21 mouse cellular contexts compared by ENCODE assay signal in genomic region chr2:144295145-144295735, GRCm38 (mm10). TPM values are rescaled to one million over a fixed set of nuclear protein-coding genes. Genes with fewer than 3 reads are reported as not detected.
DNase-seq lines count a peak whose midpoint lies in the region; ATAC-seq and TF ChIP-seq lines count a peak whose summit lies in the region.
"Had no signal": no experiment of that assay in that cellular context is flagged by ENCODE, and none has a peak within 500 bp of the region (broad histone marks: within the 10 kb centered on the region; RNA-seq: fewer than 3 reads in every experiment).

No protein-coding gene starts in this region.

- intact Hi-C loops in left cerebral cortex, postnatal 4 days (cut with DNase I): no loop called here

- H3K36me3 ChIP-seq in intestine, embryonic 16.5 days (ENCODE audit: control insufficient read depth, insufficient read depth, low read length): no peaks in the 10 kb centered on the region
- H3K36me3 ChIP-seq in stomach, embryonic 16.5 days (ENCODE audit: control insufficient read depth, insufficient read depth, low read length): no peaks in the 10 kb centered on the region
- H3K36me3 ChIP-seq: forebrain, embryonic 15.5 days; limb, embryonic 15.5 days had no signal

- no peak for TF ChIP-seq CTCF in lung, adult 2 months (IDR thresholded peaks at IDR 0.05; ENCODE audit: insufficient read depth, low read length)

- WGBS in lung, adult 2 months: 55% methylated on average over 9 of the region's 9 CpGs
- 54% methylated on average over 9 of the region's 9 CpGs for WGBS in intestine, embryonic 16.5 days
- WGBS in stomach, embryonic 16.5 days: 49% methylated on average over 9 of the region's 9 CpGs

- no peak overlapping the region for H3K4me3 ChIP-seq in lung, adult 2 months (replicated peaks; ENCODE audit: extremely low read depth, low read depth, low read length)
- no peak overlapping the region for H3K4me3 ChIP-seq in intestine, embryonic 16.5 days (ENCODE audit: low read length)
- no peak overlapping the region for H3K4me3 ChIP-seq in stomach, embryonic 16.5 days (replicated peaks; ENCODE audit: low read length)
- H3K4me3 ChIP-seq: forebrain, embryonic 15.5 days; heart, adult 2 months; limb, embryonic 15.5 days had no signal

- no peaks in the 10 kb centered on the region for H3K27me3 ChIP-seq in intestine, embryonic 16.5 days (replicated peaks; ENCODE audit: control insufficient read depth, insufficient read depth, low read length)
- no peaks in the 10 kb centered on the region for H3K27me3 ChIP-seq in stomach, embryonic 16.5 days (ENCODE audit: control insufficient read depth, insufficient read depth, low read length)
- H3K27me3 ChIP-seq: CH12.LX; forebrain, embryonic 15.5 days; limb, embryonic 15.5 days; Patski had no signal

- TF ChIP-seq POLR2A in lung, adult 2 months (IDR thresholded peaks at IDR 0.05; ENCODE audit: borderline replicate concordance, extremely low read depth, low read depth, low read length): no peak

- peak; percentile 71 for ATAC-seq in intestine, embryonic 16.5 days
- ATAC-seq in stomach, embryonic 16.5 days (ENCODE audit: insufficient read depth, low FRiP score): peak; percentile 46
- ATAC-seq: forebrain, embryonic 15.5 days; Patski had no signal

- no peaks in the 10 kb centered on the region; the same call in 1 of the 2 replicates for H3K4me1 ChIP-seq in lung, adult 2 months (ENCODE audit: control insufficient read depth, insufficient read depth, low read length)
- H3K4me1 ChIP-seq in intestine, embryonic 16.5 days (ENCODE audit: control insufficient read depth, insufficient read depth, low read length): no peaks in the 10 kb centered on the region
- H3K4me1 ChIP-seq in stomach, embryonic 16.5 days (ENCODE audit: control insufficient read depth, insufficient read depth, low read length): 0 out of 2 replicates have a peak, but pooled peaks cover 5% of the 10 kb centered on the region
- H3K4me1 ChIP-seq: forebrain, embryonic 15.5 days; limb, embryonic 15.5 days had no signal

- H3K9me3 ChIP-seq in intestine, embryonic 16.5 days (ENCODE audit: control insufficient read depth, low read length): no peaks in the 10 kb centered on the region
- H3K9me3 ChIP-seq in stomach, embryonic 16.5 days (replicated peaks; ENCODE audit: control insufficient read depth, low read length): no peaks in the 10 kb centered on the region
- H3K9me3 ChIP-seq: forebrain, embryonic 15.5 days; limb, embryonic 15.5 days had no signal

- H3K4me2 ChIP-seq in intestine, embryonic 16.5 days (ENCODE audit: low read depth, low read length): no peak overlapping the region
- H3K4me2 ChIP-seq in stomach, embryonic 16.5 days (ENCODE audit: low read depth, low read length): no peak overlapping the region
- H3K4me2 ChIP-seq: forebrain, embryonic 15.5 days; limb, embryonic 15.5 days had no signal

- no peak overlapping the region for H3K9ac ChIP-seq in intestine, embryonic 16.5 days (ENCODE audit: low read depth, low read length)
- no peak overlapping the region for H3K9ac ChIP-seq in stomach, embryonic 16.5 days (ENCODE audit: low read length)
- H3K9ac ChIP-seq: forebrain, embryonic 15.5 days; limb, embryonic 15.5 days had no signal

- DNase-seq in adrenal gland, adult 2 months: peak; percentile 20
- no peak for DNase-seq in adrenal gland, postnatal 10 days
- DNase-seq in lung, adult 18-20 months: peak; percentile 24 to 40
- DNase-seq in lung, adult 2 months: no peak
- no peak for DNase-seq in gastrocnemius, adult 8-10 months (ENCODE audit: low spot score in 2 of 2)
- no peak for DNase-seq in left cerebral cortex, postnatal 4 days
- DNase-seq: adrenal gland, adult 8-10 months; cerebellum, adult 9-10 months; heart, postnatal 36 days; kidney, postnatal 14 days; layer of hippocampus, adult 9-11 months; thymus, postnatal 25 days had no signal

- H3K27ac ChIP-seq in intestine, embryonic 16.5 days (ENCODE audit: low read length): peak overlapping the region; percentile 51
- H3K27ac ChIP-seq in stomach, embryonic 16.5 days (ENCODE audit: low read length): peak overlapping the region; percentile 46
- H3K27ac ChIP-seq: forebrain, embryonic 15.5 days; heart, adult 2 months; limb, embryonic 15.5 days had no signal

RNA-seq across cellular contexts. Expression of gene Snx5, which starts 24.5 kb away (rescaled TPM):
- total RNA-seq in adrenal gland, adult 2 months (2021): 100 to 1,000 TPM in 1 of 2 experiments, 10 to 100 TPM in 1; 87.4 to 105 TPM
- polyA plus RNA-seq in adrenal gland, adult 2 months (2012; rRNA removed): 34.9 and 35.1 TPM in 2 replicates
- 10 to 100 TPM; 93.5 to 97.0 TPM for total RNA-seq in adrenal gland, postnatal 10 days (2021)
- polyA plus RNA-seq in lung, adult 2 months (2012; rRNA removed): 29.7 and 34.7 TPM in 2 replicates
- polyA plus RNA-seq in intestine, embryonic 16.5 days (2015; fragmentation: Nextera tagmentation; extraction: Ambion mirVana): 147 and 149 TPM in 2 replicates
- polyA plus RNA-seq in stomach, embryonic 16.5 days (2015; fragmentation: Nextera tagmentation; extraction: Ambion mirVana): 106 and 109 TPM in 2 replicates
- 10 to 100 TPM; 57.8 to 66.5 (median 58.9) TPM for total RNA-seq in gastrocnemius, adult 8-10 months (2022)
- 10 to 100 TPM; 60.5 to 65.0 TPM for total RNA-seq in left cerebral cortex, postnatal 4 days (2021)

RNA-seq across cellular contexts. Expression of gene Mgme1, which starts 24.8 kb away (rescaled TPM):
- 10 to 100 TPM; 22.3 to 22.7 TPM for total RNA-seq in adrenal gland, adult 2 months (2021)
- 4.4 and 4.6 TPM in 2 replicates for polyA plus RNA-seq in adrenal gland, adult 2 months (2012; rRNA removed)
- total RNA-seq in adrenal gland, postnatal 10 days (2021): 10 to 100 TPM; 14.7 to 17.7 TPM
- 2.6 and 3.9 TPM in 2 replicates for polyA plus RNA-seq in lung, adult 2 months (2012; rRNA removed)
- 22.8 and 23.9 TPM in 2 replicates for polyA plus RNA-seq in intestine, embryonic 16.5 days (2015; fragmentation: Nextera tagmentation; extraction: Ambion mirVana)
- 18.3 and 20.0 TPM in 2 replicates for polyA plus RNA-seq in stomach, embryonic 16.5 days (2015; fragmentation: Nextera tagmentation; extraction: Ambion mirVana)
- 10 to 100 TPM; 11.8 to 13.8 (median 13.1) TPM for total RNA-seq in gastrocnemius, adult 8-10 months (2022)
- total RNA-seq in left cerebral cortex, postnatal 4 days (2021): 1 to 10 TPM; 3.9 to 4.8 TPM

RNA-seq across cellular contexts. Expression of gene Ovol2, which starts 36.7 kb away (rescaled TPM):
- not detected for total RNA-seq in adrenal gland, adult 2 months (2021)
- not detected in 2 replicates for polyA plus RNA-seq in adrenal gland, adult 2 months (2012; rRNA removed)
- total RNA-seq in adrenal gland, postnatal 10 days (2021): not detected
- 6.7 and 7.4 TPM in 2 replicates for polyA plus RNA-seq in lung, adult 2 months (2012; rRNA removed)
- polyA plus RNA-seq in intestine, embryonic 16.5 days (2015; fragmentation: Nextera tagmentation; extraction: Ambion mirVana): 1.2 TPM in 2 replicates
- polyA plus RNA-seq in stomach, embryonic 16.5 days (2015; fragmentation: Nextera tagmentation; extraction: Ambion mirVana): 3.2 and 3.5 TPM in 2 replicates
- total RNA-seq in gastrocnemius, adult 8-10 months (2022): not detected
- total RNA-seq in left cerebral cortex, postnatal 4 days (2021): under 1 TPM; 0.64 to 0.77 TPM
- total RNA-seq: adrenal gland, adult 8-10 months; CH12.LX; heart, adult 2 months; heart, postnatal 36 days; monocyte, adult 5-6 weeks had no signal
- polyA plus RNA-seq: forebrain, embryonic 15.5 days; neural tube, embryonic 14.5 days; Patski had no signal

Comparison
In these comparisons a context has a peak if more than half of its experiments do, and no peak if none do; other contexts are left out.
1. DNase-seq: peak in adrenal gland, adult 2 months (single experiment) and lung, adult 18-20 months (2 of 2); none in adrenal gland, postnatal 10 days (single experiment), lung, adult 2 months (single experiment), gastrocnemius, adult 8-10 months (0 of 2) and left cerebral cortex, postnatal 4 days (single experiment).